Mouse (Mus musculus) heart, adult 18-20 months (tissue): Measurements from ENCODE around the gene Agpat1. TPM values are rescaled to one million over a fixed set of nuclear protein-coding genes. Genes with fewer than 3 reads are reported as not detected.

Experiments
- DNase-seq, 2 experiments: peaks; one replicate each; pipeline ENCODE4 v3.0.0; 2021 to 2022; ENCODE audit warnings: mixed read lengths in 1 of 2
- total RNA-seq, 2 experiments: library from RNA; stranded (reverse); gene quantifications; 2 replicates each; pipeline ENCODE4 v1.2.3; 2021

Gene Agpat1
- total RNA-seq, 2 experiments from 2014 or later = 67.9 to 72.4 TPM

GRCm38 (mm10) chr17:34630761-34631301 lies 26.8 kb downstream of the Agpat1 start:
- no peak for DNase-seq

DNA sequence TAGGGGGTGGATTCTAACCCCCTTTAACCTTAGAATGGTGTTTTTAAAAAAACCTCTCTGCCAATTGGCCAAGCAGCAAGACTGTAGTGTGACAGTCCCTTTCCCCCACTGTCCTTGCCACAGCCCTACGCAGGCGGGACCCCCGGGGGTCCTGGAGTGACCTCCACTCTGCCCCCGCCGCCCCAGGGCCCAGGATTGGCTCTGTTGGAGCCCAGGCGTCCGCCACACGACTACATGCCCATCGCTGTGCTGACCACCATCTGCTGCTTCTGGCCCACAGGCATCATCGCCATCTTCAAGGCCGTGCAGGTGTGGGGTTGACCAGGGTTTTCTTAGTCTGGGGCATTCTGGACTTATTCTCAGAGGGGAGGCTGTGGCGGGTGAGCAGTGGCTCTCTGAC lies 27.6 kb downstream of the Agpat1 start:
- DNase-seq = no peak

- DNase-seq = peak; percentile 91 to 93
Measured at GRCm38 (mm10) chr17:34632261-34632691, 28.2 kb downstream of the Agpat1 start.

DNA sequence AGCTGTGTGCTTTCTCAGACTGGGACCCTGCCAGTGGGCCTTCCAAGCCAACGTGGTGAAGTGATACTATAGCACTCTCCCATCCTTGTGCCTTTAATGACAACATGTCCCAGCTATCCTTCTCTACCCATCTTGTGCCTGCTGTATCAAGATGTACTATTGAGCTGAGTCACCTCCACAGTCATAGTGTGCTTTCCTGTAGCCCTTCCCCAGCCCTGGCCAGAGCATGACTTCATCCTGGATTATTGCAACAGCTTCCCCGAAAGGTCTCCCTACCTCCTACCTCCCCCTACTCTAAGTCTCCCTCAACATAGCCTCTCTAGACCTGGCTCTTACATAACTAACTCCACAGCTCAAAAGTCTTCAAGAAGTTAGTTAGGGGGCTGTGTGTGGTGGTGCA lies 31.6 kb downstream of the Agpat1 start:
- no peak for DNase-seq

DNA sequence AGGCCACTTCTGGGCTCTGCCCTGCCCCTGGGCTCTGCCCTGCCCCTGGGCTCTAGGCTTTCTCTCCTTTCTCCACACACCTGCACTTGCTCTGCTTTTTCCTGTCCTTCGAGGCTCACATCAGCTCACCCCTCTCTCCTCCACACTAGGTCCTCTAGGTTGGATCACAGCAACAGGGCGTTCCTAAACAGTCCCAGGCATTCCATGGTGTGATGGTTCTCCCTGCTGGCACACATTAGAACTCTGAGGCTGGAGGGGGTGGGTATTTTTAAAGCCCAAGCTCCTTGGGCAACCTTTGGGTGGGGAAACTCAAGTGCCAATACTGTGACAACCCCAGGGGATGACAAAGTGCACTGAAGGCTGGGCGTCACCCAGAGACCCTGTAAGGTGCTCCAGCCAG lies 33.4 kb downstream of the Agpat1 start:
- DNase-seq = no peak

DNA sequence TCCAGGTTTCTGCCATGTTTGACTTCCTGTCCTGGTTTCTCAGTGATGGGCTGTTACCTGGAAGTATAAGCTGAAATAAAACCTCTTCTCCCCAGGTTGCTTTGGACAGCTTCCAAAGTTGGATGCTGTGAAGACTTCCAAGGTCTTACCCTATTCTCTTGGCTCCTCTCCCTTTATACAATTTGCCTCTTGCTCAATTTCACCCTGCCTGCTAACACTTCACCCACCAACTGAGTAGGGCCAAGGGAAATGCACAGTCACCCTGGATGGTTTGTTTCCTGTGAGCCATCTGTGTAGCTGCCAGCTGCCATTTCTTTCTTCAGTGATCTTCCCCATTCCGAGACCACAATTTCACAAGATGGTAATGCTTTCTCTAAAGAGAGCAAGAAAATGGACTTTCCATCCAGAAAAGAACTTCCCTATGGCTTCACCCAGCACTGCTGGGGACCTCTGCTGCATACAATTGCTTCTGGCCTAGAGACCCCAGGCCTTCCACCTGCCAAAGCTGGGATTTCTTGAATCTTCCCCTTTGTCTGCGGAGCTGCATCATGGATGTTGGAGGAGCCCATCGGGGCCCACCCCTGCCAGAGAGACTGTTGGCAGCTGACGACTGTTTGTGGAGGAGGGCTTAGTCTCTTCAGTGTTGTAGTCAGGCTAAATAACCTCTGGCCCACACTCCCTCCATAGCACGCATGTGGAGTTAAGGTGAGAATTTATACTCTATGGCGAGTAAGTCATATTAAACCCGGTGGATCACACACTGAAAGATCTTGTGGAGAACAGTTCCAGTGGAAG lies 35.6 kb downstream of the Agpat1 start:
- DNase-seq = no peak

- DNase-seq = peak; percentile 76 to 84
Measured at GRCm38 (mm10) chr17:34640778-34641601, 36.9 kb downstream of the Agpat1 start.

- DNase-seq = no peak
Measured at GRCm38 (mm10) chr17:34641945-34642344, 37.9 kb downstream of the Agpat1 start.

DNA sequence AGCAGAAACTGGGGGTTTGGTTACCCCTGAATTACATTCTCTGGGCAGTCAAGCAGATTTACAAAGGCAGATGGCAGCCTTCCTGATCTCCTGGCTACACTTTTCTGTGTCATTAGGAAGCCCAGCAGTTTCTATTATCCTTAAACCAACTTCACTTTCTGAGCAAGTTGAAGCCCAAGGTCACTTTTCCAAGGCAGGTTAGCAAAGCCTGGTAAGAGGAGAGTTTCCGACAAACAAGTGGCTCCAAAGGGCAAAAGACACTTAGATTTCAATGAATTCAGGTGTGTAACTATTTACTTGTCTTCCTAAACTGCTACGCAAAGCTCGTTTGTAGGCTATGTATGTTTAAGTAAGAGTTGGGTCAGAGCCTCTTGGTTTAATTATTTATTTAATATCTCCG lies 39.3 kb downstream of the Agpat1 start:
- DNase-seq = no peak

GRCm38 (mm10) chr17:34643944-34644343 lies 39.9 kb downstream of the Agpat1 start:
- DNase-seq = peak in 1 of 2 experiments; percentile 12

DNA sequence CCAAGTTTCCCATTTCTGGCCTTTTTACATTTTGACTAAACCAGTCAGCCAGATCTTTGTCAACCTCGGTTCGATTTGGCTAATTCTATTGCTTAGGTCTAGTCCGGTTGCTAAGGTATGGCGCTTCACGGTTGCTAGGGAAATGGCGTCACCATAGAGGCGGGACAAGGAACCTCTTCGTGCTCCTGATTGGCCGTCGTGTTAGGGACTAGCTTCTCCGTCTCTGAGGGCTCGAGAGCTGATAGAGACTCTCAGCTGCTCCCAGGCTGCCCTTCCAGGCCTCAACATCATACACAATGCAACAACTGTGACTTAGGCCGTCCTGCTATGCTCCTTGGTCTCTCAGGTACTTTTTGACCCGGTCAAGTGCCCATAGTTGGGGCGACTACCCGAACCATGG lies 40.5 kb downstream of the Agpat1 start, which contains the start of gene Fkbpl:
Fkbpl (plus strand) TSS at position 157 of the 400 bp plus-strand sequence.
- DNase-seq = peak; percentile 98 to 99

DNA sequence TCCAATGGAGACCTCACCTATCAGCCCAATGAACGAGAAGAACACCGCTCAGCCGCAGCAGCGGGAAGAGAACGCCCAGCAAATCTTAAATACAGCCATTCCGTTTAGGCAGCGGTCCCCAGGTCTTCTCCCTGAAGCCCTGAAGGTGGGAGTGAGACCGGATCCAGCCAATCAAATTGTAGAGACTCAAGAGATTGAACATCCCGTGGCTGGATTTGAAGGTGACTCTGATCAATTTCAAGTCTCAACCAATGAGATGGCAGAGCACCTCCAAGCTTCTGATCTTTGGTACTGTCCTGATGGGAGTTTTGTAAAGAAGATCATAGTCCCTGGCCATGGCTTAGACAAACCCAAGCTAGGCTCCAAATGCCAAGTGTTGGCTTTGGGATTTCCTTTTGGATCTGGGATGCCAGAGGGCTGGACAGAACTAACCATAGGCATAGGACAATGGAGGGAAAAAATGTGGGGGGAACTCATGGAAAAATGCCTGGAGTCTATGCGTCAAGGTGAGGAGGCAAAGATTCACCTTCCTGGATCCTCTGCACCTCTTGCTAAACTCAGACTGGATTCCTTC lies 41.3 kb downstream of the Agpat1 start:
- DNase-seq = no peak

DNA sequence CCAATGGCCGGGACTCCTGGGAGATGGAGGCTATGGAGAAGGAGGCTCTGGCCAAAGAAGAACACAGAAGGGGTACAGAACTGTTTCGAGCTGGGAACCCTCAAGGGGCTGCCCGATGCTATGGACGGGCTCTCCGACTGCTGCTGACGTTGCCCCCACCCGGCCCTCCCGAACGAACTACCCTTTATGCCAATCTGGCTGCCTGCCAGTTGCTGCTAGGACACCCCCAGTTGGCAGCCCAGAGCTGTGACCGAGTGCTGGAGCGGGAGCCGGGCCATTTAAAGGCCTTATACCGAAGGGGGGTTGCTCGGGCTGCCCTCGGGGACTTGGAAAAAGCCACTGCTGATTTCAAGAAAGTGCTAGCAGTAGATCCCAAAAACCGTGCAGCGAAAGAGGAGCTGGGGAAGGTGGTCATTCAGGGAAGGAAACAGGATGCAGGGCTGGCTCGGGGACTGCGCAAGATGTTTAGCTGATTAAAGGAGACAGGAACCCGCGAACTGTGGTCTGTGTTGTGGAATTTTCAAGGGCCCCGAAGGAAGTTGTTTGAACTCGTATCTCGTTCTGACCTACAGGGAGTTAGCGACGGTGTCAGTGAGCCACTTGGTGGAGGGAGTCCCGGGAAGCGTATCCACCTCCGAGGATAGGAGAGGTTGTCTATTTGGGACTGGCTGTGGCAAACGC lies 41.9 kb downstream of the Agpat1 start:
- DNase-seq = peak in 1 of 2 experiments; percentile 16

GRCm38 (mm10) chr17:34646906-34647787 lies 43.1 kb downstream of the Agpat1 start, which contains the start of gene Atf6b:
Gene Atf6b, plus strand, starts transcription at chr17:34647146.
- DNase-seq = peak; percentile 94 to 99

- no peak for DNase-seq
Measured at GRCm38 (mm10) chr17:34648141-34648890, 44.3 kb downstream of the Agpat1 start.

DNA sequence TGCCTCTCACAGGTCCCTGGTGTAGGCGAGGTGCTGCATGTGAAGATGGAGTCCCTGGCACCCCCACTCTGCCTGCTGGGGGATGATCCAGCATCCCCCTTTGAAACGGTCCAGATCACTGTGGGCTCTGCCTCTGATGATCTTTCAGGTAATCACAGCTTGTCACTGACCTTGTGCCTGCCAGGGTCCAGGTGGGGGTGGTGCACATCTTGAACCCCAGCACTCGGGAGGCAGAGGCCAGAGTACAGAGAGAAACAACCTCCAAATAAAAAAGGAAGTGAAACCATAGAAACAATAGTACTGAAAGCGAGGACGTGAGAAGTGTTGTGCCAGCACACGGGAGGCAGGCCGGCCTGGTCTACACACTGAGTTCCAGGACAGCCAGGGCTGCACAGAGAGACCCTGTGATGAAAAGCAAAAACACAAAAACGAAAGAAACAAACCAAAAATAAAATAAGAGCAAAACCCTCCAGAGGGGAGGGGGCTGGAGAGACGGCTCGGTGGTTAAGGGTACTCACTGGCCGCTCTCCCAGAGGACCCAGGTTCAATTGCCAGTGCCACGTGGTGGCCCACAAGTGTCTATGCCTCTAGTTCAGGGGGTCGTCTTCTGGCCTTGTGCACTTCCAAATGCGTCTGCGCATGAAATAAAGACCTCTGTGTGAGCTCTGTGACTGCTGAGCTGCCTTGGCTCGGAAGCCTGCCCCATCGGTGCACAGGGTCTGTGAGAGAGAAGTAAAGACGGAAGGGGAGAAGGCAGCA lies 45.2 kb downstream of the Agpat1 start:
- peak in 1 of 2 experiments; percentile 10 for DNase-seq

GRCm38 (mm10) chr17:34650781-34651180 lies 46.7 kb downstream of the Agpat1 start:
- no peak for DNase-seq

DNA sequence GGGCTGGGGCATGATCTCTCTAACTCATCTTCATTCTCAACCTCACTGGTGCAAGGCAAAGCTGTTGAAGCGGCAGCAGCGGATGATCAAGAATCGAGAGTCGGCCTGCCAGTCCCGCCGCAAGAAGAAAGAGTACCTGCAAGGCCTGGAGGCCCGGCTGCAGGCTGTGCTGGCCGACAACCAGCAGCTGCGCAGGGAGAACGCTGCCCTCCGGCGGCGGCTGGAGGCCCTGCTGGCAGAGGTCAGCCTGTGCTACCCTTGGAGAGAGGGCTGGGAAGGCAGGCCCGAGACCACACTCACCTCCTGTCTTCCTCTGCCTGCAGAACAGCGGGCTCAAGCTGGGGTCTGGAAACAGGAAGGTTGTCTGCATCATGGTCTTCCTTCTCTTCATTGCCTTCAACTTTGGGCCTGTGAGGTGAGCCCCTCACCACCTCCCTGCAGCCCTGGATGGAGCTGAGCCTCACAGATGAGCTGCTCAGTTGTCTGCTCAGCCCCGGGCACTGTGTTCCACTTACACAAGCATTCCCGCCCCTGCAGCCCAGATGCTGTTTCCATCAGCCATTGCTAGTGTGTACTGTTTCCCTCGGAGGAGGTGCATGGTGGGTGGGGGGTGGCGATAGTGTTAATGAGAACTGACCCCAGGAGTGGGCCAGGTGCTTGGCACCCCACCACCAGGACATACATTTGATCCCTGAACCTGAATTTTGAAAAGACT lies 47.6 kb downstream of the Agpat1 start:
- DNase-seq = no peak
